Mouse (Mus musculus): ENCODE data around the gene Erlin1. TPM values are rescaled to one million over a fixed set of nuclear protein-coding genes. Genes with fewer than 3 reads are reported as not detected.

Gene Erlin1
- 16.1 and 16.3 TPM in 2 replicates for polyA plus RNA-seq (2015; fragmentation: Nextera tagmentation; extraction: Ambion mirVana)

- Histone ChIP-seq H3K27me3 (ENCODE audit: control insufficient read depth, insufficient read depth, low read length) (no peaks in the 10 kb centered on the region), H3K4me1 (ENCODE audit: control insufficient read depth, insufficient read depth, low read length) (peaks cover 8% of the 10 kb centered on the region), H3K4me3 (ENCODE audit: low read length) (peak within 1 kb of the TSS; percentile 88), H3K4me2 (ENCODE audit: low read depth, low read length) (peak within 1 kb of the TSS; percentile 91), H3K27ac (ENCODE audit: low read length) (peak within 1 kb of the TSS; percentile 60), H3K9me3 (replicated peaks; ENCODE audit: control insufficient read depth, low read length) (no peaks in the 10 kb centered on the region), H3K9ac (ENCODE audit: low read length) (peak within 1 kb of the TSS; percentile 81), H3K36me3 (ENCODE audit: control insufficient read depth, insufficient read depth) (peaks cover 8% of the 10 kb centered on the region)
- peak; percentile 93 for ATAC-seq (replicated peaks; ENCODE audit: extremely low read depth, insufficient read depth, low FRiP score)
- WGBS, result under 1% methylated on average over 75 of the region's 75 CpGs
Measured at GRCm38 (mm10) chr19:44069121-44069913, at the start of gene Erlin1. TSS of gene Erlin1 (minus strand) at chr19:44069785.

DNA sequence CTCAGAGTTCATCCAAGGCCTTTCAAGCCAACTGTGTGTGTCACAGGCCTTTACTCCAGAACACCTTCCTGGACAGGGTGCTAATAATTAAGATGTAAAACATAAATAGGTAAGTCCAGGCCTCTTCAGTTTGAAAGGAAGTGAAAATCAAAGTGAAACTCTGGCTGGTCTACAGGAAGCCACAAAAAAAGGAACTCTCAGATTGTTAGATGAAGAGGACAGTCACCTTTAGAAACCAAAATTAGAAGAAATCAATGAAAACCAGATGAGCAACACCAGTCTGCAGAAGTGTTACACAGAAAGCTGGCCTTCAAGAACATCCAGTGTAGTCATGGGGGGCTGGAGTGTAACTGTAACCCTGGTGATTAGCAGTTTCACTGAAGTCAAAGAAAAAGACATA lies 48.2 kb upstream of the Erlin1 start:
- no peak overlapping the region for H3K27ac ChIP-seq (ENCODE audit: low read length)
- no peaks in the 10 kb centered on the region for H3K27me3 ChIP-seq (ENCODE audit: control insufficient read depth, insufficient read depth, low read length)
- H3K4me3 ChIP-seq (ENCODE audit: low read length), result no peak overlapping the region
- H3K4me1 ChIP-seq (ENCODE audit: control insufficient read depth, insufficient read depth, low read length), result no peaks in the 10 kb centered on the region
- H3K36me3 ChIP-seq (ENCODE audit: control insufficient read depth, insufficient read depth), result peaks cover 42% of the 10 kb centered on the region
- no peak for ATAC-seq (replicated peaks; ENCODE audit: extremely low read depth, insufficient read depth, low FRiP score)
- no peak overlapping the region for H3K4me2 ChIP-seq (ENCODE audit: low read depth, low read length)
- H3K9ac ChIP-seq (ENCODE audit: low read length), result no peak overlapping the region
- H3K9me3 ChIP-seq (replicated peaks; ENCODE audit: control insufficient read depth, low read length), result no peaks in the 10 kb centered on the region

GRCm38 (mm10) chr19:44111706-44112105 lies 42.1 kb upstream of the Erlin1 start:
- Histone ChIP-seq H3K36me3 (ENCODE audit: control insufficient read depth, insufficient read depth) (peaks cover 34% of the 10 kb centered on the region), H3K27ac (ENCODE audit: low read length) (no peak overlapping the region), H3K4me1 (ENCODE audit: control insufficient read depth, insufficient read depth, low read length) (peaks cover 5% of the 10 kb centered on the region), H3K9me3 (replicated peaks; ENCODE audit: control insufficient read depth, low read length) (no peaks in the 10 kb centered on the region), H3K9ac (ENCODE audit: low read length) (no peak overlapping the region), H3K4me3 (ENCODE audit: low read length) (no peak overlapping the region), H3K4me2 (ENCODE audit: low read depth, low read length) (no peak overlapping the region), H3K27me3 (ENCODE audit: control insufficient read depth, insufficient read depth, low read length) (no peaks in the 10 kb centered on the region)
- WGBS, result 69% methylated on average over 7 of the region's 7 CpGs
- ATAC-seq (replicated peaks; ENCODE audit: extremely low read depth, insufficient read depth, low FRiP score), result no peak

DNA sequence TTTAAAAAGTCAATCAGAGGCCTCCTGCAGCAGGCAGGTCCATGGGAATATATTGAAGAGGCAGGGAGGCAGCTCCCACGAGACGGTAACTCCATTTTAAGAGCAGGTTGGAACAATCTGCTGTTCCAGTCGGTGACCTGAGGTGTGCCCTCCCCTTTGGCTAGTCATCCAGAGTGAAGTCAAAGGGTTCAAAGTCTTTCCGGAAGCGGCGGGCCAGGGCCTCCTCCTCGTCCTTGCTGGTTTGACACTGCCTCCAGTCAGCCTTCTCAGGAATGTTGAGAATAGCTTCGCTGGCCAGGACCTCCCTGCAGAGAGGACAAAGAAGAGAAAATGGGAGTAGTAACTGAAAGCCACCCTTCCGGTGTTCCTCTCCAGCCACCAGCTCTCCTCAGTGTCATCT lies 40.8 kb upstream of the Erlin1 start:
- H3K36me3 ChIP-seq (ENCODE audit: control insufficient read depth, insufficient read depth), result peaks cover 34% of the 10 kb centered on the region
- no peak for ATAC-seq (replicated peaks; ENCODE audit: extremely low read depth, insufficient read depth, low FRiP score)
- 86% methylated on average over 9 of the region's 9 CpGs for WGBS
- H3K4me2 ChIP-seq (ENCODE audit: low read depth, low read length), result no peak overlapping the region
- H3K4me1 ChIP-seq (ENCODE audit: control insufficient read depth, insufficient read depth, low read length), result peaks cover 11% of the 10 kb centered on the region
- no peaks in the 10 kb centered on the region for H3K9me3 ChIP-seq (replicated peaks; ENCODE audit: control insufficient read depth, low read length)
- H3K4me3 ChIP-seq (ENCODE audit: low read length), result no peak overlapping the region
- H3K27ac ChIP-seq (ENCODE audit: low read length), result no peak overlapping the region
- H3K9ac ChIP-seq (ENCODE audit: low read length), result no peak overlapping the region
- H3K27me3 ChIP-seq (ENCODE audit: control insufficient read depth, insufficient read depth, low read length), result no peaks in the 10 kb centered on the region

DNA sequence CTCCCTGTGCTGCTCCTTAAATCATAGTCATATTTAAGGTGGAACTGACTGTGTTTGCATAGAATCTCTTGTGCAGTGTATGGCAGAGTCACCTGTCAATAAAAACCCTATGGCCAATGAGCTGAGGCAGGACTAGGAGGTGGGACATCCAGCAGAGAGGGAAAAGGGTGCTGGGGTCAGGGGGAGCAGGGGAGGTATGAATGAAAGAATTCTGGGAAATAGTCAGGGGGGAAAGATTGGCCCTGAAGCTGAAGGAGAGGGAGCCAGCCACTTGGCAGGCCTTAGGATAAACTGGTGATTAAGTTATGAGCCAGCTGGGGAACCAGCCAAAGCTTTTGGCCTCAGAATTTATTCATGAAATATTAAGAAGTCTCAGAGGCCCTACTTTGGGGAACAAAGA lies 39.4 kb upstream of the Erlin1 start:
- Histone ChIP-seq H3K4me1 (ENCODE audit: control insufficient read depth, insufficient read depth, low read length) (peaks cover 11% of the 10 kb centered on the region), H3K9ac (ENCODE audit: low read length) (no peak overlapping the region), H3K4me3 (ENCODE audit: low read length) (no peak overlapping the region), H3K4me2 (ENCODE audit: low read depth, low read length) (no peak overlapping the region), H3K27me3 (ENCODE audit: control insufficient read depth, insufficient read depth, low read length) (no peaks in the 10 kb centered on the region), H3K27ac (ENCODE audit: low read length) (no peak overlapping the region), H3K36me3 (ENCODE audit: control insufficient read depth, insufficient read depth) (peaks cover 28% of the 10 kb centered on the region), H3K9me3 (replicated peaks; ENCODE audit: control insufficient read depth, low read length) (no peaks in the 10 kb centered on the region)
- no peak for ATAC-seq (replicated peaks; ENCODE audit: extremely low read depth, insufficient read depth, low FRiP score)

- peak; percentile 15; the same call in 1 of the 2 replicates for ATAC-seq (replicated peaks; ENCODE audit: extremely low read depth, insufficient read depth, low FRiP score)
- Histone ChIP-seq H3K9me3 (replicated peaks; ENCODE audit: control insufficient read depth, low read length) (no peaks in the 10 kb centered on the region), H3K36me3 (ENCODE audit: control insufficient read depth, insufficient read depth) (peaks cover 19% of the 10 kb centered on the region), H3K4me1 (ENCODE audit: control insufficient read depth, insufficient read depth, low read length) (peaks cover 11% of the 10 kb centered on the region), H3K9ac (ENCODE audit: low read length) (peak overlapping the region; percentile 99), H3K27ac (ENCODE audit: low read length) (0 out of 2 replicates have a peak overlapping the region, but pooled peaks have one; percentile 15), H3K4me3 (ENCODE audit: low read length) (peak overlapping the region; percentile 99), H3K4me2 (ENCODE audit: low read depth, low read length) (peak overlapping the region; percentile 95), H3K27me3 (ENCODE audit: control insufficient read depth, insufficient read depth, low read length) (no peaks in the 10 kb centered on the region)
- WGBS, result 29% methylated on average over 22 of the region's 22 CpGs
Measured at GRCm38 (mm10) chr19:44107661-44108521, 38.3 kb upstream of the Erlin1 start.

DNA sequence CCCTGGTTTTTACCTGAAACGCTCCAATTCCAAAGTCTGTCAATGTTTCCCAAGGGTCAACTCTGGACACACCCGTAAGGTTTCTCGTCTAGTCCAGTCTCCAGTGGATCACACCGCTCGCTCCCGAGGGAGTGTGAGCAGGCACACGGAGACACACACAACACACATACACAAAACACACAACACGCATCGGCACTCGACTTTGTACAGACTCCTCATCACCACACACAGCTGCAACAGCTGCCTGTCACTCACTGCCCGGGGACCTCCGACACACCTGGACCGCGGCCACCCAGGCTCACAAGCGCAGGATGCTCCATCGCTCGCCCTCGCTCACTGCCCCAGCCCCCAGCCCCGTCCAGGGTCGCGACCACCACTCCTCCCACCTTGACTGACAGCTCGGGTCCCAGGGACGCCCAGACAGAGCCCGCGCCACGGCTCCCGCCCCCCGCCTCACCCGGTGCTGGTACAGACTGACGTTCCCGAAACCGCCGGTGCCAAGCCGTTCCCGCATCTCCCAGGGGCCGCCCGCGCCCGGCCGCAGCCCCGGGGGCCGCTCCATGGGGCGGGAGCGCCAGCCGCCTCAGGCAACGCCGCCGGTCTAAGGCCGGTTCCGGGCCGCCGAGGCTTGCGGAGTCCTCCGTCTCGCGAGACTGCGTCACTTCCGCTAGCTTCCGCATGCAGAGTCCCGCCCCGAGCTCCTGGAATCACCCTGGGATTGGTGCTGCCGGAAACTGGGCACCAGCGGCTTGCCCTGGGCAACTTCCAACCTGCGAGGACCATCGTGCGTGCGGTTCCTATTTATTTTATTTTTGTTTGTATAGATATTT lies 37.5 kb upstream of the Erlin1 start, which contains the start of gene Chuk:
Chuk (minus strand) TSS at position 650 of the 830 bp plus-strand sequence.
- Histone ChIP-seq H3K9me3 (replicated peaks; ENCODE audit: control insufficient read depth, low read length) (no peaks in the 10 kb centered on the region), H3K4me3 (ENCODE audit: low read length) (peak within 1 kb of the TSS; percentile 99), H3K36me3 (ENCODE audit: control insufficient read depth, insufficient read depth) (peaks cover 12% of the 10 kb centered on the region), H3K4me1 (ENCODE audit: control insufficient read depth, insufficient read depth, low read length) (peaks cover 11% of the 10 kb centered on the region), H3K4me2 (ENCODE audit: low read depth, low read length) (peak within 1 kb of the TSS; percentile 95), H3K9ac (ENCODE audit: low read length) (peak within 1 kb of the TSS; percentile 99), H3K27me3 (ENCODE audit: control insufficient read depth, insufficient read depth, low read length) (no peaks in the 10 kb centered on the region), H3K27ac (ENCODE audit: low read length) (peak within 1 kb of the TSS; percentile 72)
- ATAC-seq (replicated peaks; ENCODE audit: extremely low read depth, insufficient read depth, low FRiP score), result peak; percentile 98
- under 1% methylated on average over 67 of the region's 67 CpGs for WGBS

- peaks cover 3% of the 10 kb centered on the region for H3K36me3 ChIP-seq (ENCODE audit: control insufficient read depth, insufficient read depth)
- no peaks in the 10 kb centered on the region for H3K27me3 ChIP-seq (ENCODE audit: control insufficient read depth, insufficient read depth, low read length)
- WGBS, result 72% methylated on average over 1 of the region's 1 CpGs
- H3K9me3 ChIP-seq (replicated peaks; ENCODE audit: control insufficient read depth, low read length), result no peaks in the 10 kb centered on the region
- H3K4me2 ChIP-seq (ENCODE audit: low read depth, low read length), result no peak overlapping the region
- ATAC-seq (replicated peaks; ENCODE audit: extremely low read depth, insufficient read depth, low FRiP score), result no peak
- peaks cover 11% of the 10 kb centered on the region for H3K4me1 ChIP-seq (ENCODE audit: control insufficient read depth, insufficient read depth, low read length)
- H3K27ac ChIP-seq (ENCODE audit: low read length), result no peak overlapping the region
- no peak overlapping the region for H3K4me3 ChIP-seq (ENCODE audit: low read length)
- no peak overlapping the region for H3K9ac ChIP-seq (ENCODE audit: low read length)
Measured at GRCm38 (mm10) chr19:44104393-44104792, 34.8 kb upstream of the Erlin1 start.
